Mouse (Mus musculus): Measurements from ENCODE around the gene Arid3a. TPM values are rescaled to one million over a fixed set of nuclear protein-coding genes. Genes with fewer than 3 reads are reported as not detected.

Arid3a gene
- total RNA-seq, 1 experiment: 16.3 TPM

GRCm38 (mm10) chr10:79964727-79965126 is 37.9 kb downstream of the Arid3a start:
- Histone ChIP-seq H3K36me3 (ENCODE audit: control insufficient read depth, insufficient read depth, low read length, poor library complexity, severe bottlenecking) (peaks cover 69% of the 10 kb centered on the region), H3K9me3 (ENCODE audit: control insufficient read depth, insufficient read depth, low read depth, low read length) (no peaks in the 10 kb centered on the region), H3K27ac (ENCODE audit: insufficient read depth, low read depth, low read length, poor library complexity, severe bottlenecking) (no peak overlapping the region), H3K4me1 (ENCODE audit: control insufficient read depth in 2 of 2, insufficient read depth in 2 of 2, low read length in 2 of 2, poor library complexity in 1 of 2) (peaks cover 2 to 6% of the 10 kb centered on the region in 2 experiments; a peak in 1 of 4 replicates), H3K9ac (ENCODE audit: insufficient read depth, low read depth, low read length, poor library complexity, severe bottlenecking) (no peak overlapping the region), H3K4me3 (ENCODE audit: insufficient read depth in 1 of 2, low read depth in 1 of 2, low read length in 2 of 2, poor library complexity in 1 of 2, severe bottlenecking in 1 of 2) (no peak overlapping the region)
- TF ChIP-seq ZC3H11A (IDR thresholded peaks at IDR 0.05; ENCODE audit: borderline replicate concordance, low read depth, low read length) (no peak), ZNF384 (IDR thresholded peaks at IDR 0.05; ENCODE audit: low read depth, low read length) (no peak), MAFK (IDR thresholded peaks at IDR 0.05; ENCODE audit: insufficient read depth, low read depth, low read length) (no peak), HCFC1 (IDR thresholded peaks at IDR 0.05; ENCODE audit: borderline replicate concordance, insufficient read depth, low read length) (no peak), CHD2 (IDR thresholded peaks at IDR 0.05; ENCODE audit: low read depth, low read length) (no peak)
- in situ Hi-C loops (cut with MboI; ENCODE audit: low sequenced_read_pairs in 2 of 2, unreplicated experiment in 2 of 2): no loop called here
- no peak for DNase-seq (ENCODE audit: low read depth, low spot score)

DNA sequence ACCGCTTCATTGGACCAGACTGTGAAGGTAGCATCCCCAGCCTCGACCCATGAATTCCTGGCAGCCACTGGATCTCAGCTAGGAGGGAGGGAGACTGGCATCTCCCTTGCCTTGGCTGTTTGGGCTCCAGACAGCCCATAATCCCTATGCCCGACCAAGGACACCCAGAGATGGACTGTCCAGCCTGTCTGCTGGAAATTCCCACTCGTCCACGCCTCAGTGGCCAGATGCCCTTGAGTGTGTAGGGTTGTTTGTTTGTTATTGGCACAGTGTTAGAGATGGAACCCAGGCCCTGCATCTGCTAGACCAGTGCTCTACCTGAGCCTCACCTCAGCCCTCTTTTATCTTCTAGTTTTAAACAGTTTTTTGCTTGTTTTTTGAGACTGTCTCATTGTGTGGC is 38.5 kb downstream of the Arid3a start:
- Histone ChIP-seq H3K9ac (ENCODE audit: insufficient read depth, low read depth, low read length, poor library complexity, severe bottlenecking) (no peak overlapping the region), H3K4me3 (ENCODE audit: insufficient read depth in 1 of 2, low read depth in 1 of 2, low read length in 2 of 2, poor library complexity in 1 of 2, severe bottlenecking in 1 of 2) (no peak overlapping the region), H3K27ac (ENCODE audit: insufficient read depth, low read depth, low read length, poor library complexity, severe bottlenecking) (no peak overlapping the region), H3K4me1 (ENCODE audit: control insufficient read depth in 2 of 2, insufficient read depth in 2 of 2, low read length in 2 of 2, poor library complexity in 1 of 2) (peaks cover 2 to 6% of the 10 kb centered on the region in 2 experiments; a peak in 1 of 4 replicates), H3K9me3 (ENCODE audit: control insufficient read depth, insufficient read depth, low read depth, low read length) (no peaks in the 10 kb centered on the region), H3K36me3 (ENCODE audit: control insufficient read depth, insufficient read depth, low read length, poor library complexity, severe bottlenecking) (peaks cover 69% of the 10 kb centered on the region)
- in situ Hi-C loops (cut with MboI; ENCODE audit: low sequenced_read_pairs in 2 of 2, unreplicated experiment in 2 of 2): no loop called here
- no peak for DNase-seq (ENCODE audit: low read depth, low spot score)
- no peak for TF ChIP-seq MAFK (IDR thresholded peaks at IDR 0.05; ENCODE audit: insufficient read depth, low read depth, low read length)
- no peak for TF ChIP-seq CHD2 (IDR thresholded peaks at IDR 0.05; ENCODE audit: low read depth, low read length)
- no peak for TF ChIP-seq ZNF384 (IDR thresholded peaks at IDR 0.05; ENCODE audit: low read depth, low read length)
- no peak for TF ChIP-seq HCFC1 (IDR thresholded peaks at IDR 0.05; ENCODE audit: borderline replicate concordance, insufficient read depth, low read length)
- no peak for TF ChIP-seq ZC3H11A (IDR thresholded peaks at IDR 0.05; ENCODE audit: borderline replicate concordance, low read depth, low read length)

- no peaks in the 10 kb centered on the region for H3K9me3 ChIP-seq (ENCODE audit: control insufficient read depth, insufficient read depth, low read depth, low read length)
- no peak overlapping the region for H3K9ac ChIP-seq (ENCODE audit: insufficient read depth, low read depth, low read length, poor library complexity, severe bottlenecking)
- no peak overlapping the region for H3K27ac ChIP-seq (ENCODE audit: insufficient read depth, low read depth, low read length, poor library complexity, severe bottlenecking)
- H3K4me1 ChIP-seq (ENCODE audit: control insufficient read depth in 2 of 2, insufficient read depth in 2 of 2, low read length in 2 of 2, poor library complexity in 1 of 2): peaks cover 0 to 1% of the 10 kb centered on the region in 2 experiments; a peak in 1 of 4 replicates
- no peak for DNase-seq (ENCODE audit: low read depth, low spot score)
- TF ChIP-seq MAFK (IDR thresholded peaks at IDR 0.05; ENCODE audit: insufficient read depth, low read depth, low read length) (no peak), ZNF384 (IDR thresholded peaks at IDR 0.05; ENCODE audit: low read depth, low read length) (no peak), ZC3H11A (IDR thresholded peaks at IDR 0.05; ENCODE audit: borderline replicate concordance, low read depth, low read length) (no peak), HCFC1 (IDR thresholded peaks at IDR 0.05; ENCODE audit: borderline replicate concordance, insufficient read depth, low read length) (no peak), CHD2 (IDR thresholded peaks at IDR 0.05; ENCODE audit: low read depth, low read length) (no peak)
- peaks cover 59% of the 10 kb centered on the region for H3K36me3 ChIP-seq (ENCODE audit: control insufficient read depth, insufficient read depth, low read length, poor library complexity, severe bottlenecking)
- H3K4me3 ChIP-seq (ENCODE audit: insufficient read depth in 1 of 2, low read depth in 1 of 2, low read length in 2 of 2, poor library complexity in 1 of 2, severe bottlenecking in 1 of 2): no peak overlapping the region
- in situ Hi-C loops (cut with MboI; ENCODE audit: low sequenced_read_pairs in 2 of 2, unreplicated experiment in 2 of 2): no loop called here
These were observed 40.1 kb downstream of the Arid3a start for GRCm38 (mm10) chr10:79966886-79967400.

- H3K9ac ChIP-seq (ENCODE audit: insufficient read depth, low read depth, low read length, poor library complexity, severe bottlenecking): no peak overlapping the region
- no peak for TF ChIP-seq CHD2 (IDR thresholded peaks at IDR 0.05; ENCODE audit: low read depth, low read length)
- no peak for TF ChIP-seq ZNF384 (IDR thresholded peaks at IDR 0.05; ENCODE audit: low read depth, low read length)
- TF ChIP-seq HCFC1 (IDR thresholded peaks at IDR 0.05; ENCODE audit: borderline replicate concordance, insufficient read depth, low read length): no peak
- no peak for TF ChIP-seq MAFK (IDR thresholded peaks at IDR 0.05; ENCODE audit: insufficient read depth, low read depth, low read length)
- TF ChIP-seq ZC3H11A (IDR thresholded peaks at IDR 0.05; ENCODE audit: borderline replicate concordance, low read depth, low read length): no peak
- peaks cover 53% of the 10 kb centered on the region for H3K36me3 ChIP-seq (ENCODE audit: control insufficient read depth, insufficient read depth, low read length, poor library complexity, severe bottlenecking)
- no peak overlapping the region for H3K27ac ChIP-seq (ENCODE audit: insufficient read depth, low read depth, low read length, poor library complexity, severe bottlenecking)
- H3K4me1 ChIP-seq (ENCODE audit: control insufficient read depth in 2 of 2, insufficient read depth in 2 of 2, low read length in 2 of 2, poor library complexity in 1 of 2): peaks cover 0 to 1% of the 10 kb centered on the region in 2 experiments; a peak in 1 of 4 replicates
- no peak overlapping the region for H3K4me3 ChIP-seq (ENCODE audit: insufficient read depth in 1 of 2, low read depth in 1 of 2, low read length in 2 of 2, poor library complexity in 1 of 2, severe bottlenecking in 1 of 2)
- no peaks in the 10 kb centered on the region for H3K9me3 ChIP-seq (ENCODE audit: control insufficient read depth, insufficient read depth, low read depth, low read length)
- in situ Hi-C loops (cut with MboI; ENCODE audit: low sequenced_read_pairs in 2 of 2, unreplicated experiment in 2 of 2): no loop called here
- DNase-seq (ENCODE audit: low read depth, low spot score): no peak
These were observed 41.3 kb downstream of the Arid3a start for GRCm38 (mm10) chr10:79968181-79968580.
